Mouse (Mus musculus): Measurements from ENCODE around the gene Ppp1r37.

Gene Ppp1r37

DNA sequence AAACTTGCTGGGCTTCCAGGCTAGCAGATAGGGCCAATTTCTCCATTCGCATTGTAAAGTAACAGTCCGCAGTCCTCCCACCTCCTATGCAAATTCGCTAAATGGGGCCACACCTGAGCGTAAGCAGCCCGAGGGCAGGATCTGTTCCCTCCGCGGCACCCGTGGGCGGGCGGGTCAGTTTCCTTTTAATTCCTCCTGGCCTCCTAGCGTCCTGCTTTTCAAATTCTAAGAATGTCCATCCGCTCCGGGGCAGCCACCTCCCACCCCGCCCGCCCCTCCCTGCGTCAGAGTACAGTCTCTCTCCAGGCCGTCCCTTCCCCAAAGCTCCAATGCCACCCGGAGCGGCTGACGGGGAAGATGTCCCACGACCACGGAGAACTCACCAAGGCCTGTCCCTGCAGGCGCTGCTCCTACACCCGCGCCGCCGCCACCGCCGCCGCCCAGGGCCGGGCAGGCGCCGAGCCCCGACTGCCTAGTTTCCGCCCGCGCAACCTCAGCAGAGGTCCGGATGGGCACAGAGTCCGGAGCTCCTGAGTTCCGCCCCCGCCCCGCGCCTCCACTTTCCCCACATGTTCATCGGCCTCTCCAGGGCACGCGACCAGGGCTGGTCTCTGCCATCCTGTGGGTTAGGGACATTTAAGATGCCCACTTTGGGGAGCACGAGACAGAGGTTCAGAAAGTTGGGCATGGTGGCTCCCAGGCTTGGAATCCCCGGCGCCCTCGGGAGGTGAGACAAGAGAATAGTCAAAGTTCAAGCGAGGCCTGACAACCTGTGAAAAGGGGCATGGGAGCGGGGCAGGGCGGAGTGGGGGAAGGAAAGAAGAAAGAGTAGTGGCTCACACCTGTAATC lies 10.3 kb upstream of the Ppp1r37 start:
- DNase-seq (ENCODE audit: low read depth, low spot score): peak; percentile 93

DNA sequence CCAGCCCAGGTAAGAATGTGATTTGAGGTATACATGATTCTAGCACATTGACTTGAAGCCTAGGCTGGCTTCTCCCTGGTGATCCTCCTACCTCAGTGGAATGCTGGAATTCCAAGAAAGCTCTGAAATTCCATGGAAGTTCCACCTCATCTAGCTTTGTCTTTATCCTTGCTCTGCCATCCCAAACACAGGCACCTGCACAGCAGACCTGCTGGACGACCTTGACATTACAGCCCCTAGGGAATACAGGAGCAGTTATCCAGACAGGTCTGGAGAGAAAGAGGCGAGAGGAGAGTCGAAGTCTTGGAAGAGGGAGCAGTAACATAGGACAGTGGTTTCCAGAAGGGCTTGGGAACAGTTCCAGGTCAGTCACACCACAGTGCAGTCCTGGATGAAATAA lies 6.8 kb upstream of the Ppp1r37 start:
- DNase-seq (ENCODE audit: low read depth, low spot score): peak; percentile 81

DNA sequence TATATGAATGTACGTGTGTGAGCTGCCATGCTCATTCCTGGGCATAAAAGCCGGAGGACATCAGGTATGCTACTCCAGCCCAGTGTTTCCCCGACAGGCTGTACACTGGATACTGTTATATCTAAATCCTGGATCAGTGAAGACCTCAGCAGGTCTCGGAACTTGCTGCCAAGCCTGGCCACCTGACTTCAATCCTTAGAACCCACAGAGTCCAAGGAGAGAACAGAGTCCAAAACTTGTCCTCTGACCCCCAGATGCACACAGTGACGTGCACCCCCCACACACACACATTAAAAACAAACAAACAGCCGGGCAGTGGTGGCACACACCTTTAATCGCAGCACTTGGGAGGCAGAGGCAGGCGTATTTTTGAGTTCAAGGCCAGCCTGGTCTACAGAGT lies 4.5 kb upstream of the Ppp1r37 start:
- no peak for DNase-seq (ENCODE audit: low read depth, low spot score)

DNA sequence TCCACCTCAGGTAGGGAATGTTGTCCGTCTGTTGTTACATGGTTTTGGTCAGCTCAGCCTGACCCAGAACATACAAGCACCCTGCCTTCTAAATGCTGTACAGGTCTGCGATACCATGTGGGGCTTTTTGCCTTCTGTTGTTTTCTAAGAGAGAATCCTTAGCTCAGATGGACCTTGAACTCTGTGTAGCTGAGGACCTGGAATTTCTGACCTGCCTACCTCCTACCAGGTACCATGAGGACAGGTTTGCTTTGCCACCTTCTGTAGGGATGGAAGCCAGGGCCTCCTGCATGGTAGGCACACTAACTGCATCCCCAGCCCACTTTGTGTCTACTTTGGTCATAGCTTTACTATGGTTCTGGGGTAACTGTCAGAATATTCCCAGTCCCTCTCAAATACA lies 2.9 kb upstream of the Ppp1r37 start:
- no peak for DNase-seq (ENCODE audit: low read depth, low spot score)

DNA sequence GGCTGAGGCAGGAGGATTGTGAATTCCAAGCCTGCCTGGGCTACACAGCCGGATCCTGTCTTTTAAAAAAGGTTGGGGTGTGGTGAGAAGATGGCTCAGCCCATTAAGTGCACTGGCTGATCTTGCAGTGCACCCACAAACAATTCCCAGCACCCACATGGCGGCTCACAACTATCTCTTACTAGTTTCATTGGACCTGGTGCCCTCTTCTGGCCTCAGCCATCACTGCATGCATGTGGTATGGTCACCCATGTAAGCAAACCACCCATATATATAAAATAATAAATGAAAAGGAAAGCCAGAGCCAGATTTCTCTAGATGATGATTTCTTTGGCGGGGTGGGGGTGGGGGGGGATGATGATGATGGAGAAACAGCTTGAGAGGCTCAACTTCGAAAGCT lies 1.6 kb upstream of the Ppp1r37 start:
- DNase-seq (ENCODE audit: low read depth, low spot score): peak; percentile 66

DNA sequence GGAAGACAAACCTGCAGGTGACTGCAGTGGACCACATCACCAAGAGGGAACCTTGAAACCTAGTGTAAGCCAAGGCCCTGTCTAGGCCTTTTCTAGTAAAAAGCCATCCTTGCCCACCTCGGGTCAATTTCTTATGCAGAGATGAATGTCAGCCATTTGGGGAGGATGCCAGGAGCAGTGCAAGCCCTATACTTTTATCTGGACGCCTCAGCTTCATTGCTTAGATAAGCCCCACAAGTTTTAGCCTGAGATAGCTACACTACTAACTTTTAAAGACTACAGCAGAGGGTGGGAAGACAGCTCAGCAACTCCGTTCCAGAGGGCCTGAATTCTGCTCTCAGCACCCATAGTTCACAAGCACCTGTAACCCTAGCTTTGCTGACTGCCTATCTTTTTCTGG lies 1.0 kb upstream of the Ppp1r37 start:
- no peak for DNase-seq (ENCODE audit: low read depth, low spot score)

DNA sequence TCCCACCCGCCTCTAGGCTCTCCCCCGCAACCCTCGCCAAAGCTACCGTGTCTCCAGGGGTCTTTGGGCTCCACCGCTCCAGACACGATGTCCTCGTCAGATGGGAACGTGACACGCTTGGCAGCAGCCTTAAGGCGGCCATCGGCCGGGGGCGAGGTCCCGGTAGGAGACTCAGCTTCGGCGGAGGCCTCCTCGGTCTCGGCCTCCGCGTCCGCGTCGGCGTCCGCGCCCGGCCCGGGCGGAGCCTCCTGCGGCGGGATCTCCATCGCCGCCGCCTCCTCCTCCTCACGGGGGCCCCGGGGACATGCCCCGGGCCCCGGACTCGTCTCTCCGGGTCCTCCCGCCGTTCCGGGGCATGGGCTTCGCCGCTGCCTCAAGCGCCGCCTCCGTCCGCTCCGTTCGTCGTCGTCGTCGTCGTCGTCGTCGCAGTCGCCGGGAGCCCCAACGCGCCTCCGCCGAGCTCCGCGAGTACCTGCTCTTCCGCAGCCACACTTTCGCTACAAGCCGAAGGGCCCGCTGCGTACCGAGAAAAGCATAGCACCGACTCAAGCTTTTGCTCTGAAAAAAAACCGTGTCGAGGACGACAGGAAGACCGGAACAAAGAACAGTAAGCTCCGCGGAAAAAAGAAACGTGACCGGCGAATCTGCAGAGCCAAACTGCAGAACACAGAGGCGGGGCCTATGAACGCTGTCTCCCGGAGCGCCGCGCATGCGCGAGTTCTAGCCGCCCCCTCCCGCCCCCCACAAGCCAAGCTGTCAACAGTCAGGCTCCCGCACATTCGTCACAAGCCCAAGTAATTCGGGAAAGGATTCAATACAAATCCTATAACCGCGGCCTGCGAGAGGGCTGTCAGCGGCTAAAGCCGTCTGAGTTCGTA lies 872 bp downstream of the Ppp1r37 start:
- DNase-seq (ENCODE audit: low read depth, low spot score): peak; percentile 96

DNA sequence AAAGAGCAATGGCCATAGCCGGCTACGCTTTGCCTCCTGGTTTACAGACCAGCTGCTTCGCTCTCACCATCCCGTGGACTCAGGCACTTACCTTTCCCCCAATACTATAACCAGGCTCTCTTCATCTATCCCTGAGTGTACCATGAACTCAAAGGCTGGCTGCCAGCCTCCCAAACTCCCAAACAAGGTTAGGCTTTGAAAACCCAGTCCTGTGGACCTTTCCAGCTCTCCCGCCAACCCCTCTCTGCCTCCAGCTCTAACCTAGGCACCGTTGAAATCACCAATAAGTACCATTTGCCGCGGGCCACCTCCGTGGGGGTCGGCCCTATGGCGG lies 1.5 kb downstream of the Ppp1r37 start:
- DNase-seq (ENCODE audit: low read depth, low spot score): no peak

DNA sequence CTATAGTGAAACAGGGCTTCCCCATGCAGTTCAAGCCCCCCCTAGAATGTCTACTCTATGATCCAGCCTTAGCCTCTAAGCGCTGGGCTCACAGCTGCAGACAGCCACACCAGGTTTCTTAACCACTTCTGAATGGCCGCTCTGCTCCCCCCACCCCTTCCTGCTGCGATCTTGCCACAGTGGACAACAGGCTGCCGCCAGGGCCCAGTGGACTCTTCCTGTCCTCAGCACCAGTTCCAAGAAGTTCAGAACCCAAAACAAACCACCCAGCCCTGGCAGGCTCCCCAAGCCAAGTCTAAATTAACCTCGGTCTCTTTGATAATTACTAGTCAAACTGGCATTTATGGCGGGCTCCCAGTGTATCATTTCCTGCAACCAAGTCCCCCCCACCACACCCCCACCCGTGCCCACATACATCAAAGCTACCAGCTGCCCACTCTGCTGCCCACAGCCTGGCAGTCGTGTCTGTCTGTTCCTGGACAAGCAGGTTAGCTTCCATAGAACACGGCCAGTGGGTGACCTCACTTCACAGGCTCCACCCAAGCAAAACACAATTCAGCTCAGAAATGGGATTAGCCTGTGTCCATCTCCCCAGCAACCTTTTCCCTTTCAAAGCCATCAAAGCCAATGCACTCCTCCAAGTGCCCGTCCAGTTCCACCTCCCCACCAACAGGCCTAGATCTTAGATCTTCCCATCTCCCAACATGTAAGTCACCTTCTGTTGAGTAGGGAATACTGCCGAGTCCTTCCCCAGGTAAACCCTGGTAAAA lies 2.2 kb downstream of the Ppp1r37 start:
- no peak for DNase-seq (ENCODE audit: low read depth, low spot score)

DNA sequence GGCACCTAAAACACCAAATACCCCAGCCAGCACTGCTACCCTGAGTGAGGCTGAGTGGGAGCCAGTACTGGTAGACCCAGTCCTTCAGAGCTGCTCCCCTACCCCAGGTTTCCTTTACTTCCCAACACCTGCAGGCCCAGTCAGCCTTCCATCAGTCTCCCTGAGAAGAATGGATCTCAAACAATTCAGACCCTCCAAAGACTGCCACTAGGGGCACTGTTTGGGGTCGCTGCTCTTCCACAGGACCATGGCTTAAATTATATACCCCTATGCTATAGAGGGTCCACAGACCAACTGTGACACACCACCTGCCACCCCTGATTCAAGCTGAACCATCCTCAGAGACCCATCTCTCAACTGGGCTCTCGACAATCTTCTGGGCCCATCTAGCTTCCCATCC lies 3.9 kb downstream of the Ppp1r37 start:
- DNase-seq (ENCODE audit: low read depth, low spot score): peak; percentile 66

DNA sequence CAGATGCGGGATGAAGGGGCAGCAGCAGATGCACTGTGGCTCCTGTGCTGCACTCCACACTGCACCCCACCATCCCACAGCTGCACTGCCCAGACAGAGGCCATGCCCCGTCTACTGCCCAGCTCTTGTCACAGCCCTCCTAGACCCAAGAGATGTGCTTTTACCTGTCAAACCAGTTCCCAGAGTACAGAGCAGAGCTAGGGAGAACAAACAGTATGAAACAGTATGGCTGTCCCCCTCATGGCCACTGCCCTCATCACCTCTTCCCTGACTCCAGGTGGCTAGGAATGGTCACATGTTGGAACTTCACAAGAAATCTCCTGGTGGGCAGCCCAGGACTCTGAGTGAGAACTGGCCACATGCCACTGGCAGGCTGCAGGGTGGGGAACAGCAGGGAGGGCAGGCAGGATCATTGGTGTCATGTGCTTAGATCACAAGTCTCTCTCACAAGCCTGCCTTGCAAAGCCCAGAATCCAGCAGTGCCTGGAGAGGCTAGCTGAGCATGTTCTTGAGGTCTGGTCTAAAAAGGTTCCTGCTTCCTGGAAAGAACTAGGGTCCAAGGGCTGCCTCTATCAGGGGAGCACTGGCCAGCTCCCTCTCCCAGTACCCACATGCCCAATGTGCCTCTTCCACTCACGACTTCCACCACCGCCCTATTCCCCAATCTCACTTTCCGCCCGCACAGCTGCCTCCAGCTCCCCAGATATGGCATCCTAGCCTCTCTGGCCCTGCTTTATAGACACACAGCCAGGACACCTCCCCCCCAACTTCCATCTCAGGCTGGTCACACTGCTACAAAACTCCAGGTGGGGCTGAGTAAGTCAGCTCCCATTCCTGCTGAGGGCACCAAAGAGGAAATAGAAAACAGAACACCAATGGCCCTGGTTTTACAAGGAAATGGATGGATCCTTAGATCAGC lies 4.6 kb downstream of the Ppp1r37 start:
- DNase-seq (ENCODE audit: low read depth, low spot score): no peak

DNA sequence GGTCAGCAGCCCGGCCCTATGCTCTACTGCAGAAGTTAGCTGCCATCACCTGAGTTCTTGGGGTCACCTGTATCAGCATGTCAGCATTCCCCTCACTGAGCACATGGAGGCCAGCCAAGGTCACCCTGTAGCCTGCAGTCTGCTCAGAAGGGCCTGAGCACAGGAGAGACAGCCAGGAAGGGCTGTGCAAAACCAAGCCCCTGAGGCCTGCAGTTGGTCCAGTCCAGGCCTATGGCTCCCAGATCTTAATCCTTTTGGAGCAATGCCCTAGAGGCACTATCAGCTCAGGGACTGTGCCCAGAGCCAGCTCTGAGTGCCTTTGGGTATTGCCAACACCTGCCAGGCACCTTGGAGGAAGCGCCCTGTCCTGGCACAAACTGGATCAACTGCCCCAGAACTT lies 5.8 kb downstream of the Ppp1r37 start:
- DNase-seq (ENCODE audit: low read depth, low spot score): no peak

DNA sequence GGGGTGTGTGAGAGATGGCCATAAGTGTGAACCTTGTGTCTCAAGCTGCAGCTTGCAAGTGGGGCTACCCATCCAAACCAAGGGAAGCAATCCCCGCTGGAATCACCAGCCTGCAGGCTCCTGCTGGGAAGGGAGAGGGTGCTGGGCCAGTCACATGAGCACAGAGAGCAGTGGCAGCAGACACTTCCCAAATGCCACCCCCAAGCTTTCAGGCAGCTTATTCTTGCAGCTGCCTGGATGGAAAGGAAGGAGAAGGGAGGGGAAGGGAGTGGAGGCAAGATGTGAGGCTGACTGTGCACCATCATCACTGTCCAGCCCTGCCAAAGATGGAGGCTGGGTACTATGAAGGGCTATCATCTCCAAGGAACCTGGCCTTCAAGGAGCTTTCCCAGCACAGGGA lies 8.7 kb downstream of the Ppp1r37 start:
- DNase-seq (ENCODE audit: low read depth, low spot score): no peak

DNA sequence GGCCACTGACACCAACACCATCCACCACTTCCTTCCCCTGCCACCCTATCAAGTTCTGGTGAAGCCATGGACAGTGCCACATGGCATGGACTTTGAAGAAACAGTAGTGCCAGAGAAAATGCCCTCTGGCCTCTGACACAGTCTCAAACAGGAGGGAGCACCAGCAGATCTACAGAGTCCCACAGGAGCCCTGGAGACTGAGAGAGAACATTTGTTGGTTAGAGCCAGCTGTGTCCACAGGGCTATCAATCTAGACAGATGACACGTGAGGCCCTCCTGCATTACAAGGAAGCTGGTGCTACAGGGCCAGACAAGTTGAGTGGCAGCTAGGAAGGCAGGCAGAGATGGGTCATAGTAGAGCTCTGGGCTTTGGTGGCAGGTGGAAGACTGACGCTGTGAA lies 10.4 kb downstream of the Ppp1r37 start:
- no peak for DNase-seq (ENCODE audit: low read depth, low spot score)

DNA sequence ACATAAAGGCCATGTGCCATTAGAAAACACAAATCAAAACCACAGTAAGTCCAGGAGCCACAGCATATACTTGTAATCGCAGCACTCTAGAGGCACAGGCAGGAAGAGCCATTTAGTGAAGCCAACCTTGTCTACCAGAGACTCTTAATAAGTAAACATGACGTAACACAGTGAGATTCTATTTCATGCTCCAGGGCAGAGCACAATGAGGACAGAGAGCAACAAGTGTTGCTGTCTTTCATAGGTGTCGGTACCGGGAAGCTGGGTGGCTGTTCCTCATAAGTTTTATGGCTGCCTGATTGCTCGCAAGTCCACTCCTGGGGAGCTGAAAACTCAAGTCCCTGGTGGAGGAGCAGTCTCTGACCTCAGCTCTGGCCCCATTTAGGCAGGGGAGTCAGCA lies 11.2 kb downstream of the Ppp1r37 start:
- DNase-seq (ENCODE audit: low read depth, low spot score): no peak

DNA sequence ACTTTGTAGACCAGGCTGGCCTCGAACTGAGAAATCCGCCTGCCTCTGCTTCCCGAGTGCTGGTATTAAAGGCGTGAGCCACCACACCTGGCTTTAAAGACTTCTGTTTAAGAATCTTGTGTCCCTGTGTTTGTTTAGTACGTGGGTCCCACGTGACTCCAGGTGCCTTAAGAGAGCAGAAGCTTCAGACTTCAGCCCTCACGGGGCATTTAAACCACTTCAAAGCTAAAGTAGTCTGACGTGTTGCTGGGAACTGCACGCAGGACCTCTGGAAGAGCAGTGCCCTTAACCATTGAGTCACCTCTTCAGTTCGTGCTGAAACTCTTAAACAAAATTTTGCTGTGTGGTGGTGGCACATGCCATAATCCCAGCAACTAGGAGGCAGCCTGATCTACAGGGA lies 13.5 kb downstream of the Ppp1r37 start:
- DNase-seq (ENCODE audit: low read depth, low spot score): no peak

DNA sequence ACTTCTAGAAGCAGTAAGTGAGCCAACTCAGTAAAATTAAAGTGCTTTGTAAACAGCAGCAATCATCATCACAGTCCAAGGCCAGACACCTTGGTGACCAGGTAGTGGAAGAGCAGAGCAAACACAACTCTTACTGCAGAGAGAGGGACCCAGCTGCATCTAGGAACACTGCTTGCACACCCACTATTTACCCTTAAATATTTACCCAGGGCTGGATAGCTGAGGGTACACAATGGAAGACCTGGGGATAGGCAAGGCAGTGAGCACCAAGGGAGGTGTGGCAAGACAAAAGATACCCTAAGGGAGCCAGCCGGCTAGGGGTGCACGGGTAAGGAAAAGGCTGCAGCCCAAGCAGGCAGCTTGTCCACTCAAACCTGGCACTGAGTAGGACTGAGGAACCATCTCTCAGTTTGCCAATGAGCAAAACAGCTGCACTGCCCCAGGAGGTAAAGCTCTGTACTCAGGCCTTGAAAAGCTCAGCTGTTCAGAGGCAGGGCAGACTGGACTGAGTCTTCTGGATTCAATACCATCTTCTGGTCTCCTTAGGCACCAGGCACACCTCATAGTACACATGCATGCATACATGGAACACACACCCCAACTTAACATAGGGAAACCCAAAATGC lies 15.4 kb downstream of the Ppp1r37 start:
- no peak for DNase-seq (ENCODE audit: low read depth, low spot score)

DNA sequence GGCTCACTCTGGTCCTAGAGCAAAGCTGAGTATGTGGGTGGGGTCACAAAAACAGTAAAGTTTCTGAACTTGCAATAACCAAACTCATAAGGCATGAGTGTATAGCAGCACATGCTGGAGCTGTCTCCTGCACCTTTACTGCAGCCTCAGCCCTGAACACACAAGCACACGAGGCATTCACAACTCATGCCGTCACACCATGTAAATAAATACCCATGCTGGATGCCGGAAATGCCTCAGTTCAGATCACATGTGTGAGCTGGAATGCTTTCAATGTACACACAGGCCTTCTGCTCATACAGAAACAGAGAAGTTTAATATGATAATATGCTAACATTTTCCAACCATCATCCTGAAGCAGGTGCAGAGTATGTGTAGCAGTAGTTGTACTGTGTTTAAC lies 16.9 kb downstream of the Ppp1r37 start:
- no peak for DNase-seq (ENCODE audit: low read depth, low spot score)

DNA sequence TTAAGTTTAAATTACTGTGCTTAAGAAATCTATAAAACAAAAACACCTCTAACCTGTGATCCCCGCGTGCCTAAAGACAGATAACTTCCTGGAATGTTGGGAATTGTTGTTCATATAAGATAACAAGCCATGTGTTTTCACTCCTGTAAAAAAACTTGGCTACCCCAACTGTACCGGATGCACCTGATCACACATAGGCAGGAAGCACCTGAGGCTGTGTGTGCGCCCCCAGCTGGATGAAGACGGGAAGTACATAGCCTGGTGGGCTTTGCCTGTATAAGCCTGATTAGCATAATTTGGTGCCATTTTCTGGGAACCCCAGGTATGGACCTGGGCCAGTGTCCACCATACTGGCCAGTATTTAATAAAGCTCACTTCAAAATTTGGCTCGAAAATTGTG lies 19.3 kb downstream of the Ppp1r37 start:
- peak; percentile 39 for DNase-seq (ENCODE audit: low read depth, low spot score)

DNA sequence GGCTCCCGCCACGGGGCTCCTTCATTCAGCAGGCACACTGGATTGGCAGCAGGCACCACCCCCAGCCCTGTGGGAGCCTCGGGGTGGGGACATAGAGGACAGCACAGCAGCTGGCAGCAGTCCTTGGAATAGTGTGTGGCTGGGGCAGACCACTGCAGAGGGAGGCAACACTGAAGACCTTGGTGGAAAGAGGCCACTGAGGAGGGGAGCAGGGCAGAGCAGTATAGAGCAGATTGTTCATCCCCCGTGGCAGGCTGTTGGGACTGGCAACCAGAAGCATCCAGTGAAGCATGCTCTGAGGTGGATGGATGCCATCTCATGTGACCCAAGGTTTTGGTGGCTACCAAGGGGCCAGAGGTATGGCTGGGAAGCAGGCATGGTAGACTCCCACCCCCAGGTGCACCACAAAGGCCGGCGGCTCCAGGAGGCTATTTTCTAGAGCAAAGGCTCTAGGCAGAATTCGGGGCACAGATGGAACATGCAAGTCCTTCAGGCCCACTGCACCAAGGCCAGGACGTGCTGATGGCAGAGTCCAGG lies 20.7 kb downstream of the Ppp1r37 start:
- no peak for DNase-seq (ENCODE audit: low read depth, low spot score)

Measured in ZHBTc4 (cell line).